Mouse (Mus musculus): ENCODE data around the gene Wfdc17. TPM values are rescaled to one million over a fixed set of nuclear protein-coding genes. Genes with fewer than 3 reads are reported as not detected.

The Wfdc17 gene
- polyA plus RNA-seq (2015; fragmentation: Nextera tagmentation; extraction: Ambion mirVana) = 0.81 and 2.7 TPM in 2 replicates

GRCm38 (mm10) chr11:83703705-83704104, at the start of gene Wfdc17:
Gene Wfdc17 (plus strand): TSS chr11:83703991.
- Histone ChIP-seq H3K27me3 (ENCODE audit: control insufficient read depth, insufficient read depth, low read length) (no peaks in the 10 kb centered on the region), H3K4me2 (replicated peaks; ENCODE audit: low read depth) (no peak within 1 kb of the TSS), H3K27ac (replicated peaks) (no peak within 1 kb of the TSS), H3K9me3 (ENCODE audit: control insufficient read depth, low read length) (no peaks in the 10 kb centered on the region), H3K4me1 (replicated peaks; ENCODE audit: control insufficient read depth, insufficient read depth) (no peaks in the 10 kb centered on the region), H3K36me3 (ENCODE audit: control insufficient read depth, insufficient read depth, low read length) (no peaks in the 10 kb centered on the region), H3K4me3 (ENCODE audit: low read depth, low read length) (no peak within 1 kb of the TSS), H3K9ac (ENCODE audit: low read length) (no peak within 1 kb of the TSS)
- no peak for TF ChIP-seq EP300 (optimal IDR thresholded peaks at IDR 0.05)
- no peak for TF ChIP-seq CTCF (IDR thresholded peaks at IDR 0.05; ENCODE audit: low read depth)
- DNase-seq (ENCODE audit: low spot score) (no peak), ATAC-seq (ENCODE audit: low FRiP score, low TSS enrichment) (no peak)
- 27% methylated on average over 1 of the region's 1 CpGs for WGBS

GRCm38 (mm10) chr11:83654606-83655005, 49.2 kb upstream of the Wfdc17 start:
- no peak overlapping the region for H3K27ac ChIP-seq (replicated peaks)
- no peaks in the 10 kb centered on the region for H3K4me1 ChIP-seq (replicated peaks; ENCODE audit: control insufficient read depth, insufficient read depth)
- no peaks in the 10 kb centered on the region for H3K9me3 ChIP-seq (ENCODE audit: control insufficient read depth, low read length)
- H3K36me3 ChIP-seq (ENCODE audit: control insufficient read depth, insufficient read depth, low read length) = no peaks in the 10 kb centered on the region
- no peak overlapping the region for H3K9ac ChIP-seq (ENCODE audit: low read length)
- H3K4me3 ChIP-seq (ENCODE audit: low read depth, low read length) = no peak overlapping the region
- TF ChIP-seq EP300 (optimal IDR thresholded peaks at IDR 0.05) (no peak), CTCF (IDR thresholded peaks at IDR 0.05; ENCODE audit: low read depth) (no peak)
- H3K4me2 ChIP-seq (replicated peaks; ENCODE audit: low read depth) = no peak overlapping the region
- 89% methylated on average over 8 of the region's 8 CpGs for WGBS
- ATAC-seq (ENCODE audit: low FRiP score, low TSS enrichment) = no peak
- no peaks in the 10 kb centered on the region for H3K27me3 ChIP-seq (ENCODE audit: control insufficient read depth, insufficient read depth, low read length)
- DNase-seq (ENCODE audit: low spot score) = no peak

- H3K27ac ChIP-seq (replicated peaks) = no peak overlapping the region
- no peaks in the 10 kb centered on the region for H3K4me1 ChIP-seq (replicated peaks; ENCODE audit: control insufficient read depth, insufficient read depth)
- no peaks in the 10 kb centered on the region for H3K36me3 ChIP-seq (ENCODE audit: control insufficient read depth, insufficient read depth, low read length)
- H3K4me3 ChIP-seq (ENCODE audit: low read depth, low read length) = no peak overlapping the region
- no peaks in the 10 kb centered on the region for H3K27me3 ChIP-seq (ENCODE audit: control insufficient read depth, insufficient read depth, low read length)
- 78% methylated on average over 3 of the region's 3 CpGs for WGBS
- DNase-seq (ENCODE audit: low spot score) = no peak
- ATAC-seq (ENCODE audit: low FRiP score, low TSS enrichment) = no peak
- no peak overlapping the region for H3K9ac ChIP-seq (ENCODE audit: low read length)
- no peaks in the 10 kb centered on the region for H3K9me3 ChIP-seq (ENCODE audit: control insufficient read depth, low read length)
- TF ChIP-seq CTCF (IDR thresholded peaks at IDR 0.05; ENCODE audit: low read depth) (no peak), EP300 (optimal IDR thresholded peaks at IDR 0.05) (no peak)
- H3K4me2 ChIP-seq (replicated peaks; ENCODE audit: low read depth) = no peak overlapping the region
Observed at GRCm38 (mm10) chr11:83657508-83657907, 46.3 kb upstream of the Wfdc17 start.

- ATAC-seq (ENCODE audit: low FRiP score, low TSS enrichment) = no peak
Observed at GRCm38 (mm10) chr11:83658797-83659196, 45.0 kb upstream of the Wfdc17 start.

GRCm38 (mm10) chr11:83662204-83662603, 41.6 kb upstream of the Wfdc17 start, which contains the start of gene Ccl4:
Gene Ccl4 (plus strand): TSS chr11:83662584.
- H3K4me2 ChIP-seq (replicated peaks; ENCODE audit: low read depth) = no peak within 1 kb of the TSS
- 65% methylated on average over 6 of the region's 6 CpGs for WGBS
- ATAC-seq (ENCODE audit: low FRiP score, low TSS enrichment) = no peak
- no peak within 1 kb of the TSS for H3K27ac ChIP-seq (replicated peaks)
- TF ChIP-seq CTCF (IDR thresholded peaks at IDR 0.05; ENCODE audit: low read depth) = no peak
- TF ChIP-seq EP300 (optimal IDR thresholded peaks at IDR 0.05) = no peak
- H3K4me3 ChIP-seq (ENCODE audit: low read depth, low read length) = no peak within 1 kb of the TSS
- no peaks in the 10 kb centered on the region for H3K4me1 ChIP-seq (replicated peaks; ENCODE audit: control insufficient read depth, insufficient read depth)
- no peak within 1 kb of the TSS for H3K9ac ChIP-seq (ENCODE audit: low read length)
- no peak for DNase-seq (ENCODE audit: low spot score)
- no peaks in the 10 kb centered on the region for H3K27me3 ChIP-seq (ENCODE audit: control insufficient read depth, insufficient read depth, low read length)
- H3K36me3 ChIP-seq (ENCODE audit: control insufficient read depth, insufficient read depth, low read length) = no peaks in the 10 kb centered on the region
- no peaks in the 10 kb centered on the region for H3K9me3 ChIP-seq (ENCODE audit: control insufficient read depth, low read length)

More at GRCm38 (mm10) chr11:83658797-83659196, 45.0 kb upstream of the Wfdc17 start:
- WGBS = 68% methylated on average over 6 of the region's 6 CpGs
- Histone ChIP-seq H3K27me3 (ENCODE audit: control insufficient read depth, insufficient read depth, low read length) (no peaks in the 10 kb centered on the region), H3K36me3 (ENCODE audit: control insufficient read depth, insufficient read depth, low read length) (no peaks in the 10 kb centered on the region), H3K9ac (ENCODE audit: low read length) (no peak overlapping the region), H3K4me2 (replicated peaks; ENCODE audit: low read depth) (no peak overlapping the region), H3K4me3 (ENCODE audit: low read depth, low read length) (no peak overlapping the region), H3K27ac (replicated peaks) (no peak overlapping the region), H3K9me3 (ENCODE audit: control insufficient read depth, low read length) (no peaks in the 10 kb centered on the region), H3K4me1 (replicated peaks; ENCODE audit: control insufficient read depth, insufficient read depth) (no peaks in the 10 kb centered on the region)
- no peak for DNase-seq (ENCODE audit: low spot score)
- TF ChIP-seq CTCF (IDR thresholded peaks at IDR 0.05; ENCODE audit: low read depth) = no peak
- TF ChIP-seq EP300 (optimal IDR thresholded peaks at IDR 0.05) = no peak

GRCm38 (mm10) chr11:83663532-83663931, 40.3 kb upstream of the Wfdc17 start:
- Histone ChIP-seq H3K27me3 (ENCODE audit: control insufficient read depth, insufficient read depth, low read length) (no peaks in the 10 kb centered on the region), H3K9ac (ENCODE audit: low read length) (no peak overlapping the region), H3K9me3 (ENCODE audit: control insufficient read depth, low read length) (no peaks in the 10 kb centered on the region), H3K4me1 (replicated peaks; ENCODE audit: control insufficient read depth, insufficient read depth) (no peaks in the 10 kb centered on the region), H3K4me2 (replicated peaks; ENCODE audit: low read depth) (no peak overlapping the region), H3K36me3 (ENCODE audit: control insufficient read depth, insufficient read depth, low read length) (no peaks in the 10 kb centered on the region), H3K27ac (replicated peaks) (no peak overlapping the region), H3K4me3 (ENCODE audit: low read depth, low read length) (no peak overlapping the region)
- TF ChIP-seq EP300 (optimal IDR thresholded peaks at IDR 0.05) (no peak), CTCF (IDR thresholded peaks at IDR 0.05; ENCODE audit: low read depth) (no peak)
- no peak for ATAC-seq (ENCODE audit: low FRiP score, low TSS enrichment)
- 50% methylated on average over 5 of the region's 5 CpGs for WGBS
- DNase-seq (ENCODE audit: low spot score) = no peak
